7 mouse cellular contexts compared by ENCODE assay signal in the genomic region with DNA sequence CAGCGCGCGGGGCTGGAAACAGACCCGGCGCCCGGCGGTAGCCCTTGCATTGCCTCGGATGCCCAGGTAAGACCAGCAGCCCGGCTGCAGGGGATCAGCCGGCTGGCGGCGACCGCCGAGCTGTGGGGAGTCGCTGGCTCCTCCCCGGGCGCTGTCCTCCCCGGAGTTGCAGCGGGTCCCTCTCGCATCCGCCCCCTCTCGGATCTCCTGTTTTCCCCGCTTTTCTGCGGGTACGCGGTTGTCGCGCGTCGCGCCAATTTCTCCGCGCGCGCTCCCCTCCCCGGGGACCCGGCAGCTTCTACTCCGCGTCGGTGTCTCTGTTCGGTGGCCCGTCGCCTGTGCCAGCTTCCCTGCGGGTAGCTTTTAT. TPM values are rescaled to one million over a fixed set of nuclear protein-coding genes. Genes with fewer than 3 reads are reported as not detected.
DNase-seq lines count a peak whose midpoint lies in the region; ATAC-seq and TF ChIP-seq lines count a peak whose summit lies in the region.

No protein-coding gene starts in this region.

- no peaks in the 10 kb centered on the region for H3K27me3 ChIP-seq in lung, embryonic 16.5 days (ENCODE audit: control insufficient read depth, insufficient read depth, low read depth, low read length)
- H3K27me3 ChIP-seq in embryonic facial prominence, embryonic 11.5 days (ENCODE audit: control insufficient read depth, insufficient read depth, low read length): no peaks in the 10 kb centered on the region
- H3K27me3 ChIP-seq in hindbrain, postnatal 0 days (ENCODE audit: insufficient read depth, low read length): no peaks in the 10 kb centered on the region
- no peaks in the 10 kb centered on the region for H3K27me3 ChIP-seq in midbrain, embryonic 16.5 days (ENCODE audit: control insufficient read depth, insufficient read depth, low read depth, low read length)

- peaks cover 19% of the 10 kb centered on the region for H3K4me1 ChIP-seq in lung, embryonic 16.5 days (replicated peaks; ENCODE audit: control insufficient read depth, insufficient read depth, low read length)
- no peaks in the 10 kb centered on the region for H3K4me1 ChIP-seq in embryonic facial prominence, embryonic 11.5 days (ENCODE audit: control insufficient read depth, insufficient read depth, low read length)
- H3K4me1 ChIP-seq in hindbrain, postnatal 0 days (ENCODE audit: insufficient read depth, low read length): peaks cover 18% of the 10 kb centered on the region
- H3K4me1 ChIP-seq in midbrain, embryonic 16.5 days (ENCODE audit: control insufficient read depth, insufficient read depth, low read length): peaks cover 34% of the 10 kb centered on the region

- WGBS in lung, embryonic 16.5 days: under 1% methylated on average over 32 of the region's 44 CpGs
- WGBS in embryonic facial prominence, embryonic 11.5 days: under 1% methylated on average over 43 of the region's 44 CpGs
- under 1% methylated on average over 36 of the region's 44 CpGs for WGBS in hindbrain, postnatal 0 days
- WGBS in midbrain, embryonic 16.5 days: 0% methylated on average over 39 of the region's 44 CpGs

- H3K4me3 ChIP-seq in lung, embryonic 16.5 days (ENCODE audit: low read length): peak overlapping the region; percentile 85
- peak overlapping the region; percentile 73 for H3K4me3 ChIP-seq in embryonic facial prominence, embryonic 11.5 days (ENCODE audit: low read depth, low read length)
- peak overlapping the region; percentile 85 for H3K4me3 ChIP-seq in hindbrain, postnatal 0 days (ENCODE audit: low read length)
- H3K4me3 ChIP-seq in midbrain, embryonic 16.5 days (ENCODE audit: low read depth, low read length): peak overlapping the region; percentile 85

- 0 out of 2 replicates have a peak, but pooled peaks cover under 1% of the 10 kb centered on the region for H3K36me3 ChIP-seq in lung, embryonic 16.5 days (ENCODE audit: control insufficient read depth, insufficient read depth, low read length)
- H3K36me3 ChIP-seq in embryonic facial prominence, embryonic 11.5 days (replicated peaks; ENCODE audit: control insufficient read depth, insufficient read depth, low read depth, low read length): no peaks in the 10 kb centered on the region
- H3K36me3 ChIP-seq in hindbrain, postnatal 0 days (ENCODE audit: insufficient read depth, low read length): no peaks in the 10 kb centered on the region
- 0 out of 2 replicates have a peak, but pooled peaks cover under 1% of the 10 kb centered on the region for H3K36me3 ChIP-seq in midbrain, embryonic 16.5 days (ENCODE audit: control insufficient read depth, insufficient read depth, low read length)

- peak; percentile 88 for ATAC-seq in lung, embryonic 16.5 days (ENCODE audit: low read depth)
- peak; percentile 90 for ATAC-seq in embryonic facial prominence, embryonic 11.5 days (replicated peaks; ENCODE audit: insufficient number of reproducible peaks, low FRiP score, low TSS enrichment, low read depth)
- peak; percentile 77 for ATAC-seq in hindbrain, postnatal 0 days
- ATAC-seq in midbrain, embryonic 16.5 days: peak; percentile 90

- H3K9ac ChIP-seq in lung, embryonic 16.5 days (ENCODE audit: low read length): peak overlapping the region; percentile 85
- peak overlapping the region; percentile 73 for H3K9ac ChIP-seq in embryonic facial prominence, embryonic 11.5 days (replicated peaks; ENCODE audit: low read length)
- peak overlapping the region; percentile 75 for H3K9ac ChIP-seq in hindbrain, postnatal 0 days (replicated peaks; ENCODE audit: low read length)
- peak overlapping the region; percentile 85 for H3K9ac ChIP-seq in midbrain, embryonic 16.5 days (ENCODE audit: low read depth, low read length)

- H3K9me3 ChIP-seq in lung, embryonic 16.5 days (ENCODE audit: control insufficient read depth, low read length): no peaks in the 10 kb centered on the region
- no peaks in the 10 kb centered on the region for H3K9me3 ChIP-seq in embryonic facial prominence, embryonic 11.5 days (replicated peaks; ENCODE audit: control insufficient read depth, low read length)
- H3K9me3 ChIP-seq in hindbrain, postnatal 0 days (ENCODE audit: low read length): no peaks in the 10 kb centered on the region
- no peaks in the 10 kb centered on the region for H3K9me3 ChIP-seq in midbrain, embryonic 16.5 days (replicated peaks; ENCODE audit: control insufficient read depth, low read length, poor library complexity, severe bottlenecking)

- no peak for DNase-seq in lung, postnatal 36 days
- DNase-seq in embryonic facial prominence, embryonic 11.5 days (ENCODE audit: low spot score): no peak
- peak; percentile 75 for DNase-seq in hindbrain, postnatal 0 days (ENCODE audit: low spot score)
- DNase-seq in gastrocnemius, adult 18-20 months (ENCODE audit: low spot score): no peak
- no peak for DNase-seq in adrenal gland, adult (ENCODE audit: inconsistent age in 2 of 2, low spot score in 1 of 2)

- H3K4me2 ChIP-seq in lung, embryonic 16.5 days (ENCODE audit: low read depth, low read length): peak overlapping the region; percentile 68
- peak overlapping the region; percentile 62 for H3K4me2 ChIP-seq in embryonic facial prominence, embryonic 11.5 days (ENCODE audit: low read depth, low read length)
- H3K4me2 ChIP-seq in hindbrain, postnatal 0 days (ENCODE audit: low read depth, low read length): peak overlapping the region; percentile 63
- peak overlapping the region; percentile 72 for H3K4me2 ChIP-seq in midbrain, embryonic 16.5 days (ENCODE audit: low read length)

- no peak; the same call in 1 of the 2 replicates for TF ChIP-seq CTCF in hindbrain, postnatal 0 days (IDR thresholded peaks at IDR 0.05; ENCODE audit: low read depth)

- peak overlapping the region; percentile 95 for H3K27ac ChIP-seq in lung, embryonic 16.5 days (ENCODE audit: low read length)
- peak overlapping the region; percentile 85 for H3K27ac ChIP-seq in embryonic facial prominence, embryonic 11.5 days (replicated peaks; ENCODE audit: low read depth, low read length)
- H3K27ac ChIP-seq in hindbrain, postnatal 0 days: peak overlapping the region; percentile 92
- peak overlapping the region; percentile 97 for H3K27ac ChIP-seq in midbrain, embryonic 16.5 days (ENCODE audit: low read length)

RNA-seq across cellular contexts. Expression of gene Cnst, which starts 0.4 kb away (rescaled TPM):
- polyA plus RNA-seq in lung, embryonic 16.5 days (2015; fragmentation: Nextera tagmentation; extraction: Ambion mirVana): 18.0 and 18.9 TPM in 2 replicates
- 20.1 and 21.4 TPM in 2 replicates for polyA plus RNA-seq in embryonic facial prominence, embryonic 11.5 days (2014; fragmentation: Nextera tagmentation; extraction: Ambion mirVana)
- 30.2 and 32.1 TPM in 2 replicates for total RNA-seq in hindbrain, postnatal 0 days (2014; rRNA removed)
- 16.2 and 16.3 TPM in 2 replicates for polyA plus RNA-seq in hindbrain, postnatal 0 days (2015; fragmentation: Nextera tagmentation; extraction: Ambion mirVana)
- polyA plus RNA-seq in midbrain, embryonic 16.5 days (2015; fragmentation: Nextera tagmentation; extraction: Ambion mirVana): 27.5 and 29.8 TPM in 2 replicates
- 10 to 100 TPM; 31.6 to 34.2 TPM for total RNA-seq in gastrocnemius, adult 18-20 months (2021)

RNA-seq across cellular contexts. Expression of gene Tfb2m, which starts 0.5 kb away (rescaled TPM):
- 32.0 and 33.6 TPM in 2 replicates for polyA plus RNA-seq in lung, embryonic 16.5 days (2015; fragmentation: Nextera tagmentation; extraction: Ambion mirVana)
- polyA plus RNA-seq in embryonic facial prominence, embryonic 11.5 days (2014; fragmentation: Nextera tagmentation; extraction: Ambion mirVana): 29.7 and 38.5 TPM in 2 replicates
- total RNA-seq in hindbrain, postnatal 0 days (2014; rRNA removed): 9.2 and 20.2 TPM in 2 replicates
- 30.5 and 35.3 TPM in 2 replicates for polyA plus RNA-seq in hindbrain, postnatal 0 days (2015; fragmentation: Nextera tagmentation; extraction: Ambion mirVana)
- polyA plus RNA-seq in midbrain, embryonic 16.5 days (2015; fragmentation: Nextera tagmentation; extraction: Ambion mirVana): 25.2 and 25.7 TPM in 2 replicates
- total RNA-seq in gastrocnemius, adult 18-20 months (2021): 10 to 100 TPM; 40.5 to 53.5 TPM

RNA-seq across cellular contexts. Expression of gene Smyd3, which starts 28.7 kb away (rescaled TPM):
- polyA plus RNA-seq in lung, embryonic 16.5 days (2015; fragmentation: Nextera tagmentation; extraction: Ambion mirVana): 16.8 and 19.1 TPM in 2 replicates
- polyA plus RNA-seq in embryonic facial prominence, embryonic 11.5 days (2014; fragmentation: Nextera tagmentation; extraction: Ambion mirVana): 26.3 and 26.9 TPM in 2 replicates
- total RNA-seq in hindbrain, postnatal 0 days (2014; rRNA removed): 15.4 and 17.9 TPM in 2 replicates
- polyA plus RNA-seq in hindbrain, postnatal 0 days (2015; fragmentation: Nextera tagmentation; extraction: Ambion mirVana): 23.3 and 26.1 TPM in 2 replicates
- polyA plus RNA-seq in midbrain, embryonic 16.5 days (2015; fragmentation: Nextera tagmentation; extraction: Ambion mirVana): 27.0 and 30.6 TPM in 2 replicates
- total RNA-seq in gastrocnemius, adult 18-20 months (2021): 1 to 10 TPM; 5.1 to 5.2 TPM
